Mouse (Mus musculus): ENCODE data around the gene Lamtor4. TPM values are rescaled to one million over a fixed set of nuclear protein-coding genes. Genes with fewer than 3 reads are reported as not detected.

Gene Lamtor4
- polyA plus RNA-seq (2015; fragmentation: Illumina TruSeq; extraction: RNeasy Lipid Tissue Mini Kit (QIAGEN cat#74804); ENCODE audit: low read depth, low replicate concordance) = 90.5 TPM

GRCm38 (mm10) chr5:138255353-138256093, at the start of gene Lamtor4:
TSS of gene Lamtor4 (plus strand) at chr5:138255482.

GRCm38 (mm10) chr5:138225700-138226099, 29.6 kb upstream of the Lamtor4 start, which contains the start of gene Nxpe5:
TSS of gene Nxpe5 (plus strand) at chr5:138225898.

GRCm38 (mm10) chr5:138263260-138264206, 8.3 kb downstream of the Lamtor4 start, which contains the start of gene BC037034:
TSS of gene BC037034 (minus strand) at chr5:138264033.

GRCm38 (mm10) chr5:138272409-138272923, 17.2 kb downstream of the Lamtor4 start, which contains the start of gene Gal3st4:
TSS of gene Gal3st4 (minus strand) at chr5:138272840.

GRCm38 (mm10) chr5:138279585-138280424, 24.5 kb downstream of the Lamtor4 start, which contains the start of the genes Gm43720, Gpc2 and Stag3:
TSS of gene Gm43720 (minus strand) at chr5:138279958.
TSS of gene Gpc2 (minus strand) at chr5:138280005.
TSS of gene Stag3 (plus strand) at chr5:138280240.

Other genes with a start within 250 kb of the Lamtor4 start
- not detected for gene Smok3a, start 234.2 kb upstream of the Lamtor4 start, polyA plus RNA-seq (2015; fragmentation: Illumina TruSeq; extraction: RNeasy Lipid Tissue Mini Kit (QIAGEN cat#74804); ENCODE audit: low read depth, low replicate concordance)
- not detected for gene Smok3b, start 234.1 kb upstream of the Lamtor4 start, polyA plus RNA-seq (2015; fragmentation: Illumina TruSeq; extraction: RNeasy Lipid Tissue Mini Kit (QIAGEN cat#74804); ENCODE audit: low read depth, low replicate concordance)
- gene Smok3c, start 202.3 kb upstream of the Lamtor4 start, polyA plus RNA-seq (2015; fragmentation: Illumina TruSeq; extraction: RNeasy Lipid Tissue Mini Kit (QIAGEN cat#74804); ENCODE audit: low read depth, low replicate concordance) = not detected
- gene Zkscan1, start 170.4 kb upstream of the Lamtor4 start, polyA plus RNA-seq (2015; fragmentation: Illumina TruSeq; extraction: RNeasy Lipid Tissue Mini Kit (QIAGEN cat#74804); ENCODE audit: low read depth, low replicate concordance) = 15.8 TPM
- gene Zscan21, start 138.6 kb upstream of the Lamtor4 start, polyA plus RNA-seq (2015; fragmentation: Illumina TruSeq; extraction: RNeasy Lipid Tissue Mini Kit (QIAGEN cat#74804); ENCODE audit: low read depth, low replicate concordance) = 19.4 TPM
- 10.5 TPM for gene Zfp113, start 99.7 kb upstream of the Lamtor4 start, polyA plus RNA-seq (2015; fragmentation: Illumina TruSeq; extraction: RNeasy Lipid Tissue Mini Kit (QIAGEN cat#74804); ENCODE audit: low read depth, low replicate concordance)
- 205 TPM for gene Cops6, start 94.4 kb upstream of the Lamtor4 start, polyA plus RNA-seq (2015; fragmentation: Illumina TruSeq; extraction: RNeasy Lipid Tissue Mini Kit (QIAGEN cat#74804); ENCODE audit: low read depth, low replicate concordance)
- gene Ap4m1, start 83.5 kb upstream of the Lamtor4 start, polyA plus RNA-seq (2015; fragmentation: Illumina TruSeq; extraction: RNeasy Lipid Tissue Mini Kit (QIAGEN cat#74804); ENCODE audit: low read depth, low replicate concordance) = 18.4 TPM
- 18.1 TPM for gene Mcm7, start 83.1 kb upstream of the Lamtor4 start, polyA plus RNA-seq (2015; fragmentation: Illumina TruSeq; extraction: RNeasy Lipid Tissue Mini Kit (QIAGEN cat#74804); ENCODE audit: low read depth, low replicate concordance)
- 35.8 TPM for gene Taf6, start 68.0 kb upstream of the Lamtor4 start, polyA plus RNA-seq (2015; fragmentation: Illumina TruSeq; extraction: RNeasy Lipid Tissue Mini Kit (QIAGEN cat#74804); ENCODE audit: low read depth, low replicate concordance)
- 13.7 TPM for gene Cnpy4, start 68.0 kb upstream of the Lamtor4 start, polyA plus RNA-seq (2015; fragmentation: Illumina TruSeq; extraction: RNeasy Lipid Tissue Mini Kit (QIAGEN cat#74804); ENCODE audit: low read depth, low replicate concordance)
- 5.7 TPM for gene Mblac1, start 61.2 kb upstream of the Lamtor4 start, polyA plus RNA-seq (2015; fragmentation: Illumina TruSeq; extraction: RNeasy Lipid Tissue Mini Kit (QIAGEN cat#74804); ENCODE audit: low read depth, low replicate concordance)
- not detected for gene Nxpe5, start 29.6 kb upstream of the Lamtor4 start, polyA plus RNA-seq (2015; fragmentation: Illumina TruSeq; extraction: RNeasy Lipid Tissue Mini Kit (QIAGEN cat#74804); ENCODE audit: low read depth, low replicate concordance)
- 48.4 TPM for gene BC037034, start 8.6 kb downstream of the Lamtor4 start, polyA plus RNA-seq (2015; fragmentation: Illumina TruSeq; extraction: RNeasy Lipid Tissue Mini Kit (QIAGEN cat#74804); ENCODE audit: low read depth, low replicate concordance)
- 3.6 TPM for gene Gal3st4, start 17.4 kb downstream of the Lamtor4 start, polyA plus RNA-seq (2015; fragmentation: Illumina TruSeq; extraction: RNeasy Lipid Tissue Mini Kit (QIAGEN cat#74804); ENCODE audit: low read depth, low replicate concordance)
- not detected for gene Gm43720, start 24.5 kb downstream of the Lamtor4 start, polyA plus RNA-seq (2015; fragmentation: Illumina TruSeq; extraction: RNeasy Lipid Tissue Mini Kit (QIAGEN cat#74804); ENCODE audit: low read depth, low replicate concordance)
- gene Gpc2, start 24.5 kb downstream of the Lamtor4 start, polyA plus RNA-seq (2015; fragmentation: Illumina TruSeq; extraction: RNeasy Lipid Tissue Mini Kit (QIAGEN cat#74804); ENCODE audit: low read depth, low replicate concordance) = 3.5 TPM
- gene Stag3, start 24.8 kb downstream of the Lamtor4 start, polyA plus RNA-seq (2015; fragmentation: Illumina TruSeq; extraction: RNeasy Lipid Tissue Mini Kit (QIAGEN cat#74804); ENCODE audit: low read depth, low replicate concordance) = 1.1 TPM
- not detected for gene Pvrig, start 86.5 kb downstream of the Lamtor4 start, polyA plus RNA-seq (2015; fragmentation: Illumina TruSeq; extraction: RNeasy Lipid Tissue Mini Kit (QIAGEN cat#74804); ENCODE audit: low read depth, low replicate concordance)
- 15.3 TPM for gene Zfp157, start 186.0 kb downstream of the Lamtor4 start, polyA plus RNA-seq (2015; fragmentation: Illumina TruSeq; extraction: RNeasy Lipid Tissue Mini Kit (QIAGEN cat#74804); ENCODE audit: low read depth, low replicate concordance)

Data from brain, adult 10 weeks (tissue).